Mouse (Mus musculus) ovary, postnatal 14 days (tissue): Measurements from ENCODE around the gene Dynlt1b.
"Not testable (repeated sequence)": the region's sequence is repeated elsewhere in the genome, so short reads cannot be mapped to it uniquely, and the experiment has no call there.

Source experiments
- DNase-seq: peaks from one replicate; pipeline ENCODE4 v3.0.0; 2022; ENCODE audit warnings: low spot score

Dynlt1b gene

GRCm38 (mm10) chr17:6461083-6461595 lies 31.2 kb downstream of the Dynlt1b start:
- DNase-seq, result not testable (repeated sequence)

GRCm38 (mm10) chr17:6465735-6466134 lies 35.8 kb downstream of the Dynlt1b start:
- DNase-seq, result not testable (repeated sequence)

- not testable (repeated sequence) for DNase-seq
These were observed 37.9 kb downstream of the Dynlt1b start for GRCm38 (mm10) chr17:6467638-6468461.

GRCm38 (mm10) chr17:6470031-6470430 lies 40.1 kb downstream of the Dynlt1b start:
- not testable (repeated sequence) for DNase-seq

GRCm38 (mm10) chr17:6470671-6471070 lies 40.8 kb downstream of the Dynlt1b start:
- not testable (repeated sequence) for DNase-seq

GRCm38 (mm10) chr17:6475270-6475669 lies 45.4 kb downstream of the Dynlt1b start:
- DNase-seq, result not testable (repeated sequence)

GRCm38 (mm10) chr17:6475913-6476312 lies 46.0 kb downstream of the Dynlt1b start:
- not testable (repeated sequence) for DNase-seq

- not testable (repeated sequence) for DNase-seq
These were observed 46.6 kb downstream of the Dynlt1b start for GRCm38 (mm10) chr17:6476495-6476947.

- not testable (repeated sequence) for DNase-seq
These were observed 47.1 kb downstream of the Dynlt1b start for GRCm38 (mm10) chr17:6477026-6477425.

GRCm38 (mm10) chr17:6480855-6481589 lies 51.1 kb downstream of the Dynlt1b start:
- DNase-seq, result not testable (repeated sequence)

- not testable (repeated sequence) for DNase-seq
These were observed 51.7 kb downstream of the Dynlt1b start for GRCm38 (mm10) chr17:6481590-6481963.

- not testable (repeated sequence) for DNase-seq
These were observed 52.3 kb downstream of the Dynlt1b start for GRCm38 (mm10) chr17:6482248-6482647.
